Mouse (Mus musculus) myocyte (in vitro differentiated cells): ENCODE measurements around the gene Rhobtb3. TPM values are rescaled to one million over a fixed set of nuclear protein-coding genes. Genes with fewer than 3 reads are reported as not detected.
"Not testable (repeated sequence)": the region's sequence is repeated elsewhere in the genome, so short reads cannot be mapped to it uniquely, and the experiment has no call there.

Source experiments
- H3K27me3 ChIP-seq: one replicate; pipeline ENCODE4 v1.6.1; 2011; ENCODE audit not compliant: control insufficient read depth, insufficient read depth, insufficient read length
- H3K36me3 ChIP-seq: one replicate; pipeline ENCODE4 v1.6.1; 2011; ENCODE audit not compliant: control insufficient read depth, insufficient read depth
- H3K4me2 ChIP-seq: one replicate; pipeline ENCODE4 v1.6.1; 2011; ENCODE audit warnings: low read depth, control low read depth
- H3K4me3 ChIP-seq: one replicate; pipeline ENCODE4 v1.5.1; 2011; ENCODE audit warnings: mild to moderate bottlenecking, control low read depth, moderate library complexity
- H3K79me2 ChIP-seq: one replicate; pipeline ENCODE4 v1.6.1; 2011; ENCODE audit not compliant: control insufficient read depth, insufficient read depth
- H3ac ChIP-seq: one replicate; pipeline ENCODE4 v1.6.1; 2011; ENCODE audit not compliant: control insufficient read depth, insufficient read length
- CEBPB ChIP-seq: IDR thresholded peaks from 2 replicates; pipeline ENCODE4 v1.6.1; 2011; ENCODE audit warnings: mild to moderate bottlenecking, moderate library complexity; ENCODE audit not compliant: poor library complexity, insufficient read depth, severe bottlenecking
- E2F4 ChIP-seq: IDR thresholded peaks from one replicate; pipeline ENCODE4 v1.6.1; 2011; ENCODE audit warnings: mild to moderate bottlenecking, control low read depth, moderate library complexity; ENCODE audit not compliant: insufficient read depth
- MAX ChIP-seq: IDR thresholded peaks from one replicate; pipeline ENCODE4 v1.6.1; 2011; ENCODE audit warnings: low read depth, mild to moderate bottlenecking, control low read depth
- MYOD1 ChIP-seq, 3 experiments: IDR thresholded peaks; one replicate each; pipeline ENCODE4 v1.6.1; 2011; ENCODE audit warnings: control low read depth in 2 of 3, low read depth in 2 of 3, mild to moderate bottlenecking in 2 of 3, moderate library complexity in 1 of 3; ENCODE audit not compliant: insufficient read length in 2 of 3, control insufficient read depth in 1 of 3
- MYOG ChIP-seq, 3 experiments: IDR thresholded peaks; one replicate each; pipeline ENCODE4 v1.6.1; 2011; ENCODE audit warnings: control low read depth in 2 of 3, low read depth in 2 of 3, mild to moderate bottlenecking in 2 of 3; ENCODE audit not compliant: insufficient read length in 2 of 3, control insufficient read depth in 1 of 3, insufficient read depth in 1 of 3
- POLR2A ChIP-seq: IDR thresholded peaks from one replicate; pipeline ENCODE4 v1.6.1; 2011; ENCODE audit warnings: low read depth, mild to moderate bottlenecking, control low read depth, moderate library complexity; ENCODE audit not compliant: insufficient read length
- POLR2AphosphoS2 ChIP-seq: IDR thresholded peaks from one replicate; pipeline ENCODE4 v1.6.1; 2011; ENCODE audit warnings: low read depth, control low read depth; ENCODE audit not compliant: insufficient read length
- REST ChIP-seq: IDR thresholded peaks from one replicate; pipeline ENCODE4 v1.6.1; 2011; ENCODE audit warnings: mild to moderate bottlenecking, control low read depth, moderate library complexity; ENCODE audit not compliant: insufficient read depth, insufficient read length
- SRF ChIP-seq: IDR thresholded peaks from one replicate; pipeline ENCODE4 v1.6.1; 2011; ENCODE audit warnings: low read depth; ENCODE audit not compliant: control insufficient read depth, insufficient read length
- TCF12 ChIP-seq: IDR thresholded peaks from one replicate; pipeline ENCODE4 v1.6.1; 2011; ENCODE audit warnings: mild to moderate bottlenecking, control low read depth; ENCODE audit not compliant: poor library complexity, insufficient read depth, severe bottlenecking
- TCF3 ChIP-seq: IDR thresholded peaks from one replicate; pipeline ENCODE4 v1.6.1; 2011; ENCODE audit warnings: low read depth, control low read depth; ENCODE audit not compliant: insufficient read length
- USF1 ChIP-seq: IDR thresholded peaks from one replicate; pipeline ENCODE4 v1.6.1; 2011; ENCODE audit warnings: low read depth, mild to moderate bottlenecking, control low read depth, moderate library complexity
- polyA plus RNA-seq: library from polyadenylated mRNA; unstranded; fragments of >200 nt; fragmentation: generic; extraction: Trizol; gene quantifications from one replicate; pipeline ENCODE4 v1.2.1, GENCODE M21; 2012; ENCODE audit warnings: missing spikeins

The Rhobtb3 gene
- polyA plus RNA-seq, 1 experiment = 5.7 TPM

GRCm38 (mm10) chr13:75824611-75825319 is 119.0 kb downstream of the Rhobtb3 start:
- H3K4me2 ChIP-seq = peak overlapping the region; percentile 44
- no peak overlapping the region for H3ac ChIP-seq
- H3K36me3 ChIP-seq = no peaks in the 10 kb centered on the region
- no peak overlapping the region for H3K4me3 ChIP-seq
- peak; percentile 59; the same call in 1 of the 2 replicates for TF ChIP-seq CEBPB
- peak in 1 of 3 experiments; percentile 14 for TF ChIP-seq MYOD1 (IDR thresholded peaks at IDR 0.05; ENCODE audit: control insufficient read depth in 1 of 3, insufficient read length in 2 of 3, low read depth in 2 of 3)
- no peak for TF ChIP-seq MAX
- no peak for TF ChIP-seq REST
- no peak for TF ChIP-seq SRF
- no peaks in the 10 kb centered on the region for H3K79me2 ChIP-seq
- H3K27me3 ChIP-seq = no peaks in the 10 kb centered on the region

- Histone ChIP-seq H3K79me2 (no peaks in the 10 kb centered on the region), H3K36me3 (no peaks in the 10 kb centered on the region), H3K4me3 (no peak overlapping the region), H3K27me3 (no peaks in the 10 kb centered on the region), H3ac (no peak overlapping the region), H3K4me2 (no peak overlapping the region)
- no peak for TF ChIP-seq MYOG (IDR thresholded peaks at IDR 0.05; ENCODE audit: control insufficient read depth in 1 of 3, insufficient read depth in 1 of 3, insufficient read length in 2 of 3, low read depth in 2 of 3)
- no peak for TF ChIP-seq REST
- no peak for TF ChIP-seq POLR2A
- no peak for TF ChIP-seq MYOD1 (IDR thresholded peaks at IDR 0.05; ENCODE audit: control insufficient read depth in 1 of 3, insufficient read length in 2 of 3, low read depth in 2 of 3)
- no peak for TF ChIP-seq USF1
- TF ChIP-seq E2F4 = no peak
- TF ChIP-seq CEBPB = no peak
- TF ChIP-seq TCF12 = no peak
These were observed 120.5 kb downstream of the Rhobtb3 start for GRCm38 (mm10) chr13:75823201-75823600.

GRCm38 (mm10) chr13:75822366-75822765 is 121.4 kb downstream of the Rhobtb3 start:
- H3K27me3 ChIP-seq, H3K4me2 ChIP-seq, H3K36me3 ChIP-seq, H3ac ChIP-seq, H3K4me3 ChIP-seq, H3K79me2 ChIP-seq: not testable (repeated sequence)

- H3K4me2 ChIP-seq = no peak overlapping the region
- no peaks in the 10 kb centered on the region for H3K36me3 ChIP-seq
- no peaks in the 10 kb centered on the region for H3K27me3 ChIP-seq
- no peak overlapping the region for H3ac ChIP-seq
- no peaks in the 10 kb centered on the region for H3K79me2 ChIP-seq
- no peak overlapping the region for H3K4me3 ChIP-seq
- TF ChIP-seq MYOG (IDR thresholded peaks at IDR 0.05; ENCODE audit: control insufficient read depth in 1 of 3, insufficient read depth in 1 of 3, insufficient read length in 2 of 3, low read depth in 2 of 3) (no peak), POLR2A (no peak), E2F4 (no peak), CEBPB (no peak), TCF12 (no peak), USF1 (no peak), POLR2AphosphoS2 (no peak), MAX (no peak), REST (no peak), MYOD1 (IDR thresholded peaks at IDR 0.05; ENCODE audit: control insufficient read depth in 1 of 3, insufficient read length in 2 of 3, low read depth in 2 of 3) (no peak), TCF3 (no peak), SRF (no peak)
These were observed 123.8 kb downstream of the Rhobtb3 start for GRCm38 (mm10) chr13:75819898-75820297.

Other genes with a start within 250 kb of the Rhobtb3 start
- 5.1 TPM for gene Ell2, start 237.2 kb downstream of the Rhobtb3 start, polyA plus RNA-seq
- gene Glrx, start 104.1 kb downstream of the Rhobtb3 start, polyA plus RNA-seq = 27.5 TPM
- 0.12 TPM for gene Spata9, start 23.2 kb upstream of the Rhobtb3 start, polyA plus RNA-seq
- gene Rfesd, start 74.8 kb upstream of the Rhobtb3 start, polyA plus RNA-seq = 5.4 TPM
- gene Gpr150, start 113.1 kb upstream of the Rhobtb3 start, polyA plus RNA-seq = not detected
- gene Arsk, start 154.7 kb upstream of the Rhobtb3 start, polyA plus RNA-seq = 2.4 TPM
- 3.9 TPM for gene Ttc37, start 154.8 kb upstream of the Rhobtb3 start, polyA plus RNA-seq